Mouse (Mus musculus) forebrain, embryonic 12.5 days (tissue): Measurements from ENCODE around the gene Ammecr1. TPM values are rescaled to one million over a fixed set of nuclear protein-coding genes. Genes with fewer than 3 reads are reported as not detected.
A peak's percentile ranks its signal among the peaks of the same experiment; 100 is the strongest.

ENCODE experiments used
- ATAC-seq: fragments of 200-750 bp; cut with Nextera tagmentation; 2 replicates; pipeline ENCODE4 v1.8.0; 2017; ENCODE audit warnings: moderate TSS enrichment; ENCODE audit not compliant: low FRiP score
- H3K27ac ChIP-seq: fragments of 300-500 bp; sonication (generic); 2 replicates; pipeline ENCODE4 v1.5.1; 2016; ENCODE audit warnings: mild to moderate bottlenecking
- H3K27me3 ChIP-seq: fragments of 300-500 bp; sonication (generic); 2 replicates; pipeline ENCODE4 v1.6.1; 2016; ENCODE audit warnings: mild to moderate bottlenecking
- H3K36me3 ChIP-seq: fragments of 300-500 bp; sonication (generic); replicated peaks from 2 replicates; pipeline ENCODE4 v1.6.1; 2016; ENCODE audit warnings: mild to moderate bottlenecking
- H3K4me1 ChIP-seq: fragments of 300-500 bp; sonication (generic); 2 replicates; pipeline ENCODE4 v1.6.1; 2016
- H3K4me2 ChIP-seq: fragments of 300-500 bp; sonication (generic); 2 replicates; pipeline ENCODE4 v1.6.1; 2016; ENCODE audit warnings: mild to moderate bottlenecking, moderate library complexity
- H3K4me3 ChIP-seq: fragments of 300-500 bp; sonication (generic); replicated peaks from 2 replicates; pipeline ENCODE4 v1.5.1; 2016; ENCODE audit warnings: mild to moderate bottlenecking
- H3K9ac ChIP-seq: fragments of 300-500 bp; sonication (generic); 2 replicates; pipeline ENCODE4 v1.6.1; 2016; ENCODE audit warnings: mild to moderate bottlenecking
- H3K9me3 ChIP-seq: fragments of 300-500 bp; sonication (generic); 2 replicates; pipeline ENCODE4 v1.6.1; 2016
- WGBS: fragments of 180-500 bp; shearing (Covaris S2); methylation state at CpG from one replicate; pipeline ENCODE4 v1.1.7; 2016; 5-methylcytosine and 5-hydroxymethylcytosine counted together
- polyA plus RNA-seq: library from polyadenylated mRNA; unstranded; fragments of >200 nt; fragmentation: Nextera tagmentation; extraction: Ambion mirVana; gene quantifications from 2 replicates; pipeline ENCODE4 v1.2.1, GENCODE M21; 2016

The Ammecr1 gene
- 11.3 and 12.7 TPM in 2 replicates for polyA plus RNA-seq

DNA sequence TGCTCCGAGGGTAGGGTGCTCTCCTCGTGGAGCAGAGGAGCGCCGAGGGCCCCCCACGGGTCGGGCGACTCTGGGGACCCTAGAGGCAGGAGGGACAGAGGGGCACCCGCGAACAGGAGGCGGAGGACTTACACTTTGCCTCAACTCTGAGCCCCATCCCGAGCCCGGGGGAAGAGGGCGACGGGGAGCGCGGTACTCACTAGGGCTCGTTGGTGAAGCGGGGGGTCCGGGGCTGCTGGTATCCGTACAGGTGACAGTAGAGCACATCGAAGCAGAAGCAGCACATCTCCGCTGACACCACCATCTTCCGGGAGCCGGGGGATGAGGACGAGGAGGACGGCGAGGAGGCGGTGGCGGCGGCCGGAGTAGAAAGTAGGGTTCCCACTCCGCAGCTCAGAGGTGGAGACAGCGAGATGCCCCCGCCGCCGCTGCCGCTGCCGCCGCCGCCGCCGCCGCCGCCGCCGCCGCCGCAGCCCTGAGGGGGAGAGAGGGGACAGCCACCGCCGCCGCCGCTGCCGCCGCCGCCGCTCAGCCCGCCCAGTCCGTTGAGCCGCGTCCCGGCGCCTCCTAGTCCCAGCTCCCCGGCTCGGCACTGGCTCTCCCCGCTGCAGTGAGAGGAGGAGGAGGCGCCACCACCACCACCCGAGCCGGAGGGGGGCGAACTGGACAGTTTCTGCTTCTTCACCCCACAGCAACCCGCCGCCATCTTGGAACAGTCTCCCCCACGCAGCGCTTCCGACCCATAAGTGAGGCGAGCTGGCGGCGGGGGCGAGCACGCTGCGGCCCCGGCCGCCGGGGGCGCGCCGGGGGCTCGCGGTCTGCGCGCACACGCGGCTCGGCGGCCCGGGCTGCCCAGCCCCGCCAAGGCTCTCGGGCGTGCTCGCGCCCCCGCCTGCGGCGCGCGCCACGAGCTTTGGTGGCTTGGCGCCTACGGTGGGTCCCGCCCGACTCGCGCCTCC is at the start of gene Ammecr1:
Gene Ammecr1, minus strand, starts transcription at position 721 of the 959 bp plus-strand sequence.
- Histone ChIP-seq H3K4me1 (no peaks in the 10 kb centered on the region), H3K9ac (peak within 1 kb of the TSS; percentile 70), H3K4me2 (peak within 1 kb of the TSS; percentile 58), H3K27ac (peak within 1 kb of the TSS; percentile 88), H3K36me3 (no peaks in the 10 kb centered on the region), H3K4me3 (peak within 1 kb of the TSS; percentile 58), H3K9me3 (no peaks in the 10 kb centered on the region), H3K27me3 (peaks cover 15% of the 10 kb centered on the region)
- WGBS = 15% methylated on average over 91 of the region's 112 CpGs
- ATAC-seq = peak; percentile 95

DNA sequence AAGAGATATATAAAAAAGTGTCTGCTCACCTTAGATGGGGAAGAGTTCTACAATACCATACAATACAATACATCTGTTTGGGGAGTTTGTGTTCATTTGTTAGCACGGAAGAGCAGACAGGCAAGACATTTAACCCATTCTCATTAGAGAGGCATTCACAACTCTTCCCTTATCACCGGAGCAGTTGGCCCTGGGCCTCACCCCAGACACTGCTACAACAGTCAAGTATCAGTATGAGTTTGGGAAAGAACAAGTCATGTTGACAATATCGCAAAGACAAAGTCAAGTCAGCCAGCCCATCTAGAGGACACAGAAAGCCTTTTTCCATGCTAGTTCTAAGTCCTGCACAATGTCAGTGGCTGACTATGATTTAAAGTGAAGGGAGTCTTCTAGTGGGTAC is 47.6 kb upstream of the Ammecr1 start:
- H3K27me3 ChIP-seq = peaks cover 11% of the 10 kb centered on the region; the same call in 1 of the 2 replicates
- WGBS = 95% methylated on average over 3 of the region's 3 CpGs
- ATAC-seq = no peak

DNA sequence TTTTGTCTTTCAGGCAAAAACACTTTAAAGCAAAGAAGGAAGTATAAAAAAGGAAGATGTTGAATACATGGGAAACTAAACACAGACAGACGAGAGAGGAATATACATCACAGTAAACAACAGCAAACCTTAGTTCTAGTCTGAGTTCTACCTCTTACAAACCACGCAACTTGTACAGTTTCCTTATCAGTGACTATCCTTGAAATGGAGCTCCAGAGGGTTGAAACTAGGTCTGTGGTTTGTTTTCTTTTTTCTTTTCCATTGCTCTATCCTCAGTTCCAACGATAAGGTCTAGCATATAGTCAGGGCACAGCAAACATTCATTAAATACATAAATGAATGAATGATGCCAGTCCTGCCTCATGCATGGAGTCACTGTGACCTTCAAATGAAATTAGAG is 45.8 kb upstream of the Ammecr1 start:
- Histone ChIP-seq H3K27ac (no peak overlapping the region), H3K4me1 (no peaks in the 10 kb centered on the region), H3K36me3 (no peaks in the 10 kb centered on the region), H3K9me3 (no peaks in the 10 kb centered on the region), H3K9ac (no peak overlapping the region), H3K4me2 (no peak overlapping the region), H3K4me3 (no peak overlapping the region), H3K27me3 (peaks cover 9% of the 10 kb centered on the region; the same call in 1 of the 2 replicates)
- 93% methylated on average over 3 of the region's 3 CpGs for WGBS
- no peak for ATAC-seq

More for the DNA sequence above, 47.6 kb upstream of the Ammecr1 start:
- no peaks in the 10 kb centered on the region for H3K36me3 ChIP-seq
- no peaks in the 10 kb centered on the region for H3K9me3 ChIP-seq
- no peak overlapping the region for H3K27ac ChIP-seq
- H3K4me1 ChIP-seq = no peaks in the 10 kb centered on the region
- H3K9ac ChIP-seq = no peak overlapping the region
- no peak overlapping the region for H3K4me2 ChIP-seq
- no peak overlapping the region for H3K4me3 ChIP-seq

DNA sequence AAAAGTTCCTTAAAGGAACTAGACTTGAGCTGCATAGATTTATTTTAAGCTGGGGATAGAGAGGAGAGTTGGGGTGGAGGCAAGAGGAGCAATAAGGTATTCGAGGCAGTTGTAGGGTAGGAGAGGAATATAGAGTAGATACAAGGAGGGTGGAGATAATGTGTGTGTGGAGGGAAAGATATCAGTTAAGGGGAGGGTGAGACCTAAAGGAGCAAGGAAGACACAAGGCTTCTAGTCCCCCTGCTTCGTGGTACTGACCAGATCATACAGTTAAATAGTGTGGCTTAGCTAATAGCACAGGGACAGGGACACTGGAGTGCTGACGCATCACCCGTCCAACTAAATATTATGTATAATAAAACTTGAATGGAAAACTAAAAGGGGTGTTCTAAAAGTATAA is 45.3 kb upstream of the Ammecr1 start:
- H3K4me2 ChIP-seq = no peak overlapping the region
- H3K9ac ChIP-seq = no peak overlapping the region
- no peak overlapping the region for H3K4me3 ChIP-seq
- no peak for ATAC-seq
- no peaks in the 10 kb centered on the region for H3K9me3 ChIP-seq
- H3K36me3 ChIP-seq = no peaks in the 10 kb centered on the region
- 81% methylated on average over 4 of the region's 4 CpGs for WGBS
- no peaks in the 10 kb centered on the region for H3K4me1 ChIP-seq
- peaks cover 9% of the 10 kb centered on the region; the same call in 1 of the 2 replicates for H3K27me3 ChIP-seq
- H3K27ac ChIP-seq = no peak overlapping the region

DNA sequence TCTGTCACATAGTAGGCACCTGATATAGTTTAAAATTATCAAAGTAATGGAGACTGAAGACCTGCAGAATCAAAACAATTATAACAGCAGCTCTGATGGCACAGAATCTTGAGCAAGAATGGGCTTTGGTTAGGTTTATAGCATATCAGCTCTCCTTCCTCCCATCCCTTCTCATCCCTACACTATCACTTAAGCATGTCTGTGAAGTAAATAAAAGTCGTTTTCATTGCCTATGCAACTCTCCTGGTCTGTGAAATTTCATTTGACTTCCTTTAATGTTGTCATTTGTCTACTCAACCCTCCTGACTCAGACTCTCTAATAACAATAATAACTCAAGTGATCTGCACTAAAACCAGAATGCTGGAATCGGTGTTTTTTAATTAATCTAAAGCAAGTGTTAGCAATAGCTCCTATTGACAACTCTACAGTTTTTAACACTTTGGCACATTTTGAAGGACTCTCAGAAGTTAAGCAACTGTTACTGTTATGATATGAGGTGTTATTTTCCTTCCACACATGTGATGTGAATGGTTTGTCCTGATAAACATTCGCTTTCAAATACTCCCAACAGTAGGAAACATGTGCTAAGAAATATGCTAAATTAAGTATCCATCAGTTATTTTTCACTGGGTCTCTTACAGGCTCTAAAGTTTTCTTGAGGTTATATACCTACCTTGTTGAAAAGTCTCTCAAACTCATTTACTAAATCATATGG is 37.8 kb upstream of the Ammecr1 start:
- Histone ChIP-seq H3K9me3 (no peaks in the 10 kb centered on the region), H3K27me3 (0 out of 2 replicates have a peak, but pooled peaks cover 2% of the 10 kb centered on the region), H3K9ac (no peak overlapping the region), H3K36me3 (no peaks in the 10 kb centered on the region), H3K4me1 (no peaks in the 10 kb centered on the region), H3K27ac (no peak overlapping the region), H3K4me3 (no peak overlapping the region), H3K4me2 (no peak overlapping the region)
- WGBS = 79% methylated on average over 3 of the region's 3 CpGs
- ATAC-seq = no peak

DNA sequence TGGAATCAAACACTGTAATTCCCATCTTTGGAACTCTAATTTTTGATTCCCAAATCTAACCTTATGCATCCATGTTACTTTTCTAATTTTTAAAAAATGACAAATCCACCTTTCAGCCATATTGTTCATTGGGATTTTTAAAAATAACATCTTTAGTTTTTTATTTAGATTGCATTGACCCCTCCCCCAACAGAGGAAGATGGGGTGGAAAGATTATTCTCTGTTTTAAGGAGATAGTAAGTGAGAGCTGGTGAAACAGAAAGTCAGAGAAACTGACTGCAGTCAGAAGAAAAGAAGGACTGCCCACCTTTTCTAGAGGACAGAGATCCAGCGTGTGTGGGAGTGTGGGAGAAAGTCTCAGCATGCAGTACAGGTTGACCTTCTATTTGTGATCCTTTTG is 30.7 kb upstream of the Ammecr1 start:
- no peak overlapping the region for H3K4me3 ChIP-seq
- H3K4me2 ChIP-seq = no peak overlapping the region
- H3K9me3 ChIP-seq = no peaks in the 10 kb centered on the region
- H3K36me3 ChIP-seq = no peaks in the 10 kb centered on the region
- H3K9ac ChIP-seq = no peak overlapping the region
- no peak overlapping the region for H3K27ac ChIP-seq
- ATAC-seq = no peak
- no peaks in the 10 kb centered on the region for H3K4me1 ChIP-seq
- WGBS = 79% methylated on average over 1 of the region's 1 CpGs
- 0 out of 2 replicates have a peak, but pooled peaks cover 3% of the 10 kb centered on the region for H3K27me3 ChIP-seq

DNA sequence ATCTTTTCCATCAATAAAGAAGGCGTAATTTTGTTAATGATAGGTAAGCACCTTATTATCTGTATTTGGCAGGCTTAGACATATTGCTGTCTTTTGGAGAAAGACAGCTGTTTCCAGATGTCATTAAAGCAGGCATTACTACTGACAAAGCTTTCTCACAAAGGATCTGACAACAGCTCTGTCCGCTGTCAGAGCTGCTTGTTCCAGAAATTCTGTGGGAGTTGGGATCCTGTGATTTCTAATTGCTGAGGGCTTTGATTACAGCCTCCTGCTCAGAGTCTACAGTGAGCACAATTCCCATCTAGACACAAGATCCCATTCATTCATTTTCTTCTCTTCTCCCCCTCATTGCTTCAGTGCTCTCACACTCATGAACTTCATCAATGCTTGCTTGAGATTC is 28.0 kb upstream of the Ammecr1 start:
- Histone ChIP-seq H3K4me1 (no peaks in the 10 kb centered on the region), H3K9me3 (no peaks in the 10 kb centered on the region), H3K36me3 (no peaks in the 10 kb centered on the region), H3K4me3 (no peak overlapping the region), H3K4me2 (no peak overlapping the region), H3K9ac (no peak overlapping the region), H3K27ac (no peak overlapping the region), H3K27me3 (0 out of 2 replicates have a peak, but pooled peaks cover 3% of the 10 kb centered on the region)
- WGBS = 43% methylated on average over 2 of the region's 2 CpGs
- ATAC-seq = no peak

DNA sequence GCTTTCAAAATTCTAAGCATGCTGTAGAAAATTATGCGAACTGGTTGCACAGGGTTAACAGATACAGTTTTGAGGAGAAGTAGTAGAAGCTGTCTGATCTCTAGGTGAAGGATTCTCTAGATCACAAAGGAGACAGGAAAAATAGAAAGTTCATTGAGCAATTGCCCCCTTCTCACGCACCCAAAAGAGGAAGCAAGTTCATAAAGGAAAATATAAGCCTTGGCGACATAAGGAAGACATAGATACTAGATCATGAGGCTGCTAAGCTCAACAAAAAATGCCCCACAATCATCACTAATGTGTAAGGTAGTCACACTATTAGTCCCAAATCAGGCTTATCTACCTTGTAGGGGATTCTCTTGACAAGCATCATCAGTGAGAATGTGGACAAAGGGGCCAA is 17.6 kb upstream of the Ammecr1 start:
- no peak for ATAC-seq
- H3K27ac ChIP-seq = no peak overlapping the region
- no peak overlapping the region for H3K4me2 ChIP-seq
- H3K36me3 ChIP-seq = no peaks in the 10 kb centered on the region
- WGBS = 94% methylated on average over 3 of the region's 3 CpGs
- no peaks in the 10 kb centered on the region for H3K9me3 ChIP-seq
- H3K27me3 ChIP-seq = peaks cover 19% of the 10 kb centered on the region
- H3K9ac ChIP-seq = no peak overlapping the region
- no peak overlapping the region for H3K4me3 ChIP-seq
- H3K4me1 ChIP-seq = no peaks in the 10 kb centered on the region

DNA sequence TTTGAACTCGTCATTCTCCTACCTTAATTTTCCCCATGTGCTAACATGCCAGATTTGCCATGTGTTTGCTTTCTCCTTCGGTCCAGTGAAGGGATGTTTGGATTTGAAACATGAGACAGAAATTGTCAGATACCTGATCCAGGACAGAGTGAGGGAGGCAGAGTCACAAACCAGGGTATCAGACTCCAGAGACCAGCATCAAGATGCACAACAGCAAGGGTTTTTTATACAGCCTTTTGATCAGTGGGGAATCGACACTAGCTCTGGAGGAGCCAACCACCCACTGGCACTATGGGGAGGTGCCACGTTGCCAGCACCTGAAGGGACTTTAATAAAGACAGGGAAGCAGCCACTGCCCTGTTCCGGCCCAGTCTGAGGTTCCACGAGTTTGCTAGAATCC is 17.1 kb upstream of the Ammecr1 start:
- Histone ChIP-seq H3K27me3 (peaks cover 21% of the 10 kb centered on the region), H3K4me3 (no peak overlapping the region), H3K9me3 (no peaks in the 10 kb centered on the region), H3K27ac (no peak overlapping the region), H3K4me2 (no peak overlapping the region), H3K36me3 (no peaks in the 10 kb centered on the region), H3K4me1 (no peaks in the 10 kb centered on the region), H3K9ac (no peak overlapping the region)
- WGBS = 64% methylated on average over 6 of the region's 6 CpGs
- ATAC-seq = no peak

DNA sequence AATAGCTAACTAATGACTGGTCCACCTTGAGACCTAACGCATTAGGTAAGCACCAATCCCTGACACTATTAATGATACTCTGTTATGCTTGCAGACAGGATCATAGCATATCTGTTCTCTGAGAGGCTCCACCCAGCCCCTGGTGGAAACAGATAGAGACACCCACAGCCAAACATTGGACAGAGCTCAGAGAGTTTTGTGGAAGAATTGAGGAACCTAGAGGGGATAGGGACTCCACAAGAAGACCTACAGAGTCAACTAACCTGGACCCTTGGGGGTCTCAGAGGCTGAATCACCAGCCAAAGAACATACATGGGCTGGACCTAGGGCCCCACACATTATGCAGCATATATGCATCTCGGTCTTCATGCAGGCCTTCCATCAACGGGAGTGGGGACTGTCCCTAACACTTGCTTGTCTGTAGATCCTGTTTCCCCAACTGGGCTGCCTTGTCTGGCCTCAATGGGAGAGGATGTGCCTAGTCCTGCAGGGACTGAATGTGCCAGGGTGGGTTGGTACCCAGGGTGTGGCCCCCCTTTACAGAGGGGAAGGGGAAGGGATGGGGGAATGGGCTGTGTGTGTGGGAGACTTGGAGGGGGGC is 15.1 kb upstream of the Ammecr1 start:
- no peaks in the 10 kb centered on the region for H3K9me3 ChIP-seq
- no peak overlapping the region for H3K4me3 ChIP-seq
- no peaks in the 10 kb centered on the region for H3K36me3 ChIP-seq
- 86% methylated on average over 3 of the region's 3 CpGs for WGBS
- no peak overlapping the region for H3K4me2 ChIP-seq
- H3K27me3 ChIP-seq = peaks cover 17% of the 10 kb centered on the region
- no peaks in the 10 kb centered on the region for H3K4me1 ChIP-seq
- H3K27ac ChIP-seq = no peak overlapping the region
- no peak for ATAC-seq
- no peak overlapping the region for H3K9ac ChIP-seq

DNA sequence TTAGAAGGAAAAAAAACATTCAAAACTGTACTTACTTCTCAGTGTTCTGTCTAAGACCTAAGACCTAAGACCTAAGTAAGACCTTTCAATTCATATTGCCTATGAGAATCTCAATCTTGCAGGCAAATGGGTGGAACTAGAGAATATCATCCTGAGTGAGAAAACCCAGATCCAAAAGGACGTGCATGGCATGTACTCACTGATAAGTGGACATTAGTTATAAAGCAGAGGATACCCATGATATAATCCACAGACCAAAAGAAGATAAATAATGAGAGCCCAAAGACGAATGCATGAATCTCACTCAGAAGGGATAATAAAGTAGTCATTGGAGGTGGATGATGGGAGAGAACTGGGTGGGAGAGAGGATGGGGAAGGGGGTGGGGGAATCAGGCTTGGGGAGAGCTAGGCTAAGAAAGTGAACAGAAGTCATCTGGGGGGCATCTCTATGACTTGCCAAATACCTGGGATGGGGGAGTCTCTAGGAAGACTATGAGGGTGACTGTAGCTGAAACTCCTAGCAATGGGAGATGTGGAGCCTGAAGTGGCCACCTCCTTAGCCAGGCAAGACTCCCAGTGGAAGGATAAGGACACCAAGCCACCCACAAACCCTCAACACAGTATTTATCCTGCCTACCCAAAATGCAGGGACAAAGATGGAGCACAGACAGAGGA is 14.5 kb upstream of the Ammecr1 start:
- H3K4me3 ChIP-seq = no peak overlapping the region
- no peak overlapping the region for H3K27ac ChIP-seq
- H3K27me3 ChIP-seq = peaks cover 17% of the 10 kb centered on the region
- H3K4me1 ChIP-seq = no peaks in the 10 kb centered on the region
- ATAC-seq = no peak
- H3K4me2 ChIP-seq = no peak overlapping the region
- H3K9me3 ChIP-seq = no peaks in the 10 kb centered on the region
- H3K36me3 ChIP-seq = no peaks in the 10 kb centered on the region
- 79% methylated on average over 2 of the region's 2 CpGs for WGBS
- H3K9ac ChIP-seq = no peak overlapping the region

DNA sequence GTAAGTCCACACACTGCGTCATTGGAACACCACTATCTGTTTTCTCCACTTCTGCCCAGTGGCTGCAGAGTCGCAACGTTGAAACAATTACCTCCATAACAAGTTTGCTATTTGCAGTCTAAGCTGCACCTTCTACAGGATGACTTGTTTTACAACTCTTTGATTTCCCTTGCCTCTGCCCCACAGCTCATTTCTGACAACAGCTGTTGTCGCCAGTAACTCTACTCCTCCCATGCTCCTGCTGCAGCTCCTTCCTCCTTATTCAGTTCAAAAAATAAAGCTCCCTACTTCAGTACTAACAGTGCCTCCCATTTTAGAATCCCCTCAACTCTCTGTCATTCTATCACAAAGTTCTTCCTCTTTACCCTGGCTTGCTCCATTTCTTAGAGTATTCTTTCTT is 12.7 kb upstream of the Ammecr1 start:
- H3K9me3 ChIP-seq = no peaks in the 10 kb centered on the region
- no peak overlapping the region for H3K4me2 ChIP-seq
- ATAC-seq = no peak
- 74% methylated on average over 4 of the region's 4 CpGs for WGBS
- H3K4me1 ChIP-seq = no peaks in the 10 kb centered on the region
- no peak overlapping the region for H3K4me3 ChIP-seq
- peaks cover 17% of the 10 kb centered on the region for H3K27me3 ChIP-seq
- H3K27ac ChIP-seq = no peak overlapping the region
- H3K9ac ChIP-seq = no peak overlapping the region
- no peaks in the 10 kb centered on the region for H3K36me3 ChIP-seq
